Mouse (Mus musculus): ENCODE measurements at regions not wholly inside any gene's neighbourhood (a gene's known extent, or its start where the extent isn't known, plus 50 kb on each side); places are given as distances from the start of the nearest gene placed in this dataset.

DNA sequence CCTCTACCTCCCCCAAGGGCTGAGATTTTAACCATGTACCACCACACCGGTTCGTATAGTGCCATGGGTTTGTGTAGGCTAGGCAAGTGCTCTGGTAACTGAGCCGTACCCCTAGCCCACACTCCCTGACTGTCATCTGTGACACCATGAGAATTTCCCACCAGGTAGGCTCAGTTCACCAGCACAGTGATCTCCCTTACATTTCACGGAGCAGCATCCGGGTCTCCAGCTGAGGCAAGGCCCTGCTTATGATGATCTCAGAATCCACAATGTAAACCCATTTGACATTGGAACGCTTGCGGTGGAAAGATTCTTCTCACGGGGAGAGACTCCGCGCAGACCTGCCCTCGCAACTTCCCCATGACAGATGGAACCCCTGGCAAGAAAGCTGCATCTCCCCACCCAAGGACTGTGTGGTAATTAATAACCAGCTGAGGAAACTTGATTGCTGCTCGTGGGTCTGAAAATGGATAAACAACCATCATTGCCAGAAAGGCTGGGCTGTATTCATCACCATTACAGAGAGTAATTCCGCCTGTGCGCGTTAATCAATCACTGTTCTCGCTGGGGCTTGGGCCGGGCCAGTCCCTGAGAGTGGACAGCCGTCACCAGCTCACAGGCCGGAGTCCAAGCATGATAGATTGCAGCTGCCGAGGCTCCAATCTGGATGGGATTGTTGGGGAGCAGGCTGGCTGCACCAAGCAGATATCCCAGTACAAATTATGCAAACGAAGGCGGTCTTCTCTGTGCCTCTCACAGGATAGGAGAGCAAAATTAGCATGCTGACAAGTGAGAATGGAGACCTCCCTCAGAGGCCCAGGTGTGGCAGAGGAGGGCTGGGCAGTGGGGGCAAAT, 492.3 kb downstream of the Fam19a5 start:
- DNase-seq, result no peak

DNA sequence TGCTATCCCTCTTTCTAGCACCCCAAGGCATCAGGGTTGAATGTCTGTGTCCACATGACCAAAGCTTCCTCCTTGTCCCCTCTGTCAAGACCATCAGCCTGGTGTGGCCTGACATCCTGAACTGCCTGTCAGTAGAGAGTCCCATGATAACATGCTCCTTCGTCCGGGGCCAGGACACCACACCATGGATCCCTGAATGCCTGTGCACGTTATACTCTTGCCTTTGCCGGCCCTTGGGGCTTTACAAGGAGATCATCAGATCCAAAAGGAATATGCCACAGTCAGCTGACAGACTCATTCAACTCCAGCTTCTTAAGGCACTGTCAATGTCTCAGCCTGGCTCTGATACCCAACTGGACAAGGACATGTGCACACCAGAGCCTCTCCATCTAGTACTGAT, 493.5 kb downstream of the Fam19a5 start:
- DNase-seq, result no peak

DNA sequence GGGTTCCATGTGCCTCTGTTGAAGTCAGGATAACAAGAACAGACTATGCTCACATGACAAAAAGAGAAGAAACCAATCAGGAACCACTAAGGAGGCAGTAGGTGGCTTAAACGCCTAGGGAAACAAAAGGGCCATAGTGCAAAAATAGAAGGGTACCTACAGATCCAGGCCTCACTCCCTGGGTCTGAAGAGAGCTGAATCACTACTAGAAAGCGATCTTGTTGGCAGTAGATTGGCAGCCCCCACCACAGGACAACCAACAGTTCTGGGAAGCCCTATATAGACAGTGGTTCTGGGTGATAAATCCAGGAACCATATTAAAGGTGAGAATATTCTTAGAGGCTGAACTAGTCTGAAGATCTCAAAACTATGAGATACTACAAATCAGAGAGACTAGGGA, 498.7 kb downstream of the Fam19a5 start:
- no peak for DNase-seq

DNA sequence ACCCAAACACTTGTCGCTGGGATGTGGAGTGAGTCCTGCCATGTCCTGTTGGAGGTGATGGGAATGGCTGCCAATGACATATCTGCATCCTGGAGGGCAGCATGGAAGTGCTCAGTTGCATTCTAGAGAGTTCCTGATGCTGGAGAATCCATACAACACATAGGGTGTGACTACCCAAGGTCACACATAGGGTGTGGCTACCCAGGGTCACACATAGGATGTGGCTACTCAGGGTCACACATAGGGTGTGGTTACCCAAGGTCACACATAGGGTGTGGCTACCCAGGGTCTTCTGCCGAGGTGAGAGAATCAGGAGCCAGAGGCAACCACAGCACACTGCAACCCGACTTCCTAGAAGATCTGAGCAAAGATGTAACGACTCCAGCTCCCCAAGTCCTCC, 514.0 kb downstream of the Fam19a5 start:
- DNase-seq, result no peak

DNA sequence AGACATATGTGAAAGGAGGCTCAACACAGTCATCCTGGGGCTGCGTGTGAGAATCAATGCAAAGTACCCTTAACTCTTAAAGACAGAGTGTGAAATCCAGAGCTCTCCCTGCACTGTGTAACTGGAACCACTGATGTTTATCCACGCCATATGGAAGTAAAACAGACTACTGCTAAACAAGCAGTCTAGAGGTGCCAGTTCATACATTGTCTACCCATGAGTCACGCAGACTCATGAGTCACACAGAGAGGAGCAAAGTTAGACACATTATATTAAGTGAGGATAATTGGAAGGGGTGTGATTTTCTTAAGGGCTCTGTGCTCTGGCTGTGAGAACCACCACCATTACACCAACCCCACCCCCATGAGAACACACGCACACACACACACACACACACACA, 516.8 kb downstream of the Fam19a5 start:
- no peak for DNase-seq

DNA sequence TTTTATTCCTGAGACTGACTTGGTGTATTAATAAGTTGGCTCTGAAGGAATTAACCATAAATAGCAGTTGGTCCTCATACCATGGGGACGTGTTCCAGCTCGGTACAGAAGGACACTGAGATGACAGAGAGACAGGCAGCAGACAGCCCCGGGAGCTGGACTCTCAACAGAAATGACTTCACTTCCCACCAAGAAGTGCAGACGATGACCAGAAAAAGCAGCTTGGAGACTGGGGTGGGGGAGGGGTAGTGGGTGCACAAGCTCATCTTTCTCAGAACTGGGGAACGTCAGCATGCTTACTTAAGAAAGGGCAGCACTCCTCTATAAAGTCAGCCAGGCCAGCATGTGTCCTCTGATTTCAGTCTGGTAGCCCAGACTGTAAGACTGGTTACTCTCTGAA, 518.9 kb downstream of the Fam19a5 start:
- DNase-seq, result no peak

DNA sequence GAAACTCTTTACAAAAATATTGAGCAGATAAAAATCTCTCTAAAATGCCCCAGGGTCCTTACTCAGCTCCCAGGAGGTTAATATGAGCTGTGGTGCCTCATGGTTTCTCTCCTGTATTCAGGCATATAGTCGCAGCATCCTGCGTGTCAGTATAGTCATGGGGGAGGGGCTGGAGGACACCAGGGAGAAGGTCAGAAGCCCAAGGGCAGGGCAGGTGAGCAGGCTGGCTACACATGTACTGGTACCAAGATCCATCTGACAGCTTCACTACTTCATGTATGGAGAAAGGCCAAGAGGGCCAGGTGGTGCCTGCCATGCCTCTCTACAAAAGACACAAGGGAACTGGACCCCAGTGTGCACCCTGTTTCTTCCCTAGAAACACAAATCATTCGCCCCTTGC, 524.4 kb downstream of the Fam19a5 start:
- DNase-seq, result no peak

DNA sequence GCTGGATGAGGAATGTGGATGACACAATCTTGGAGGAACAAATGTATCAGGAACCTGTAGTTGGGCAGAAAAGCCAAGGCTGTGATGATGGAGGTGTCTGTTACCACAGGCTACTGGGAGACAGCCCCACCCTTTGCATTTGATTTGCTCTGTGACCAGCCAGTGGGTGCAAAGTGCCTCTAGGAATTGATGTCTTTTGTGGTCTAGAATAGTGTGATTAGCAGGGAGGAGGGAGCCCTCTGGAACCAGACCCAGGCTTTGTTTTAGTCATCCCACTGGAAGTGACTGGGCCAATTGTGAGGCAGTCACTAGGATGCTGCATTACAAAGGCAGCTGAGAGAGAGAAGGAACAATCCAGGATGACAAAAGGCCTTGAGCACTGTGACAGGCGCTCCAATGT, 527.4 kb upstream of the Zdhhc25 start:
- no peak for DNase-seq

DNA sequence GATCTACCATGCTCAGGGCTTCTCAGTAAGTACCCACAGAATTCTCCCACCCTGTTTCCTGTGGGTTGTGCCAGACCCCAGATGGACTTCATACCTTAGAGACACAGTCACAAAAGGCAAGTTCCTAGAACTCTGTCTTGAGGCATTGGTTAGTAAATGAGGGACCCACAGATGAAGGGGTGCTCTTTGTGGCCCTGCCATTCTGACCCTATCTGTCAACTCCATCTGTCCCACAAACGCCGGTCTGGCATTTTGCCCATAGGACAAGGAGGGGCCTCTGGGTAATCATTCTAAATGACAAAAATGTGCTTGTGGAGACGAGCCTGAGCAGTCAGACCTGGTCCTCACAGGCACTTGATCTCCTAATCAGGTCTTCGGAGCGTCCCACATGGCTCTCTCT, 516.2 kb upstream of the Zdhhc25 start:
- DNase-seq, result no peak

DNA sequence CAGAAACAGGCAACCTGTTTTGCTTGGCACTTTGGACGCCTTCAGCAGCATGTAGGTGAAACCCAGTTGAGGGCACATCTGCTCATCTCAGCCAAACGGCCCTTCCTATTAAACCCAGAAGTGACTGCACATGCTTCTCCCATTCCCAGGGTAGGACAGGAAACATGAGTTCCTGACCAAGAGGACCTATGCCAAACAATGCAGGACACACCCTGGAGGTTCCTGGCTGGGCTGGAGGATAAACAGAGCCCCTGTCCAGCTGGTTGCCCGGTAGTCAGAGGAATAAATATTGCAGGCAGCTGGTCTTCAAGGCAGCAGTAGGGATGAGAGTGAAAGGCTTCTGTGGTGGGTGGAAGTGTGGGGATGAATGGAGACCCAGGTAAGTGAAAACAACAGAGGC, 514.5 kb upstream of the Zdhhc25 start:
- DNase-seq, result no peak

DNA sequence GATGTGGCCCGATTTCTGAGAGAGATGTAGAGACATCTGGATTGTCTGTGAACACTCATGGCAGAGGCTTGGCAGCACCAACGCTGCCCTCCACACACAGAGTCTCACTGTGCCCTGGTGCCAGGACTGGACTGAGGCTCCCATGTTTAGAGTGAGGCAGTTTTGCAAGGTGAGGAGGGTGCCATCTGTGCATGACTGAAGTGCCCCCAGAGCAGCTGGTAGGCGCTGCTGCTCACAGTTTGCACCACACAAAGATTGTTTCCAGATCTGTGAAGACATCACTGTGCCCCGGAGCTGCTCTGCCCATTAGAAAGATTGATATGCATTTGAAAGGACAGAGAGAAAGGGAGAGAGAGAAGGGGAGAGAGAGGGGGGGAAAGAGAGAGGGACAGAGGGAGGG, 510.6 kb upstream of the Zdhhc25 start:
- DNase-seq, result no peak

DNA sequence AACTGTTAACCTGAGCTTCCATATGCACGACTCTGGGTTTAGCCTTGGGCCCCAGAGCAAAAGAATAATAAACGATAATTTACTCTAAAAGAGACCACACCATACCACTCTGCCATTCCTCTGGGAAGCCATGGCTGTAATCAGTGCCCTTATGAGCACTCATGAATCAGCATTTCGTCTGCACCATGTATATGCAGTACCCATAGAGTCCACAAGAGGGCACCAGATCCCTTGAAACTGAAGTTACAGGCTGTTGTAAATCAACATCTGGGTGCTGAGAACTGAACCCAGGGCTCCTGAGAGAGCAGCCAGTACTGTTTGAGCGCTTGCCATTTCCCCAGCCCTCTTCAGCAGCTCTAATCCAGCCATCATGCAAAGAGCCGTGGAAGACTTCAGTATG, 508.7 kb upstream of the Zdhhc25 start:
- DNase-seq, result no peak

DNA sequence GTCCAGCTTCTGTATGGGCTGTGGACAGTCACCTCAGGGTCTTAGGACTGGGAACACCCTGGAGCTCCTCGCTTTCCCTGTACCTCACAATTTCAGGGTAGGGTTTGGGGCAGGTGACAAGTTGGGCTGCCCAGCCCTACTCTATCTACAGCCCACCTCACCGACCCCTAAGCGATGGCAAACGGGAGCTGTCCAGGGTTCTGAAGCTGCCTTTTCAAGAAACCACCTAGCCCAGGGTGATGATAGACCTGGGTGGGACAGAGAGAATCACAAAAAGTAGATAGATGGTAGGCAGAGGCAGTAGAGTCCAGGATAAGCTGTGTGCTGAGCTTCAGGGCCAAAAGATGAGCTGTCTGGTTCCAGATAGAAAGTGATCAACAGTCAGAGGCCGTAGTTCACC, 479.7 kb upstream of the Zdhhc25 start:
- no peak for DNase-seq

DNA sequence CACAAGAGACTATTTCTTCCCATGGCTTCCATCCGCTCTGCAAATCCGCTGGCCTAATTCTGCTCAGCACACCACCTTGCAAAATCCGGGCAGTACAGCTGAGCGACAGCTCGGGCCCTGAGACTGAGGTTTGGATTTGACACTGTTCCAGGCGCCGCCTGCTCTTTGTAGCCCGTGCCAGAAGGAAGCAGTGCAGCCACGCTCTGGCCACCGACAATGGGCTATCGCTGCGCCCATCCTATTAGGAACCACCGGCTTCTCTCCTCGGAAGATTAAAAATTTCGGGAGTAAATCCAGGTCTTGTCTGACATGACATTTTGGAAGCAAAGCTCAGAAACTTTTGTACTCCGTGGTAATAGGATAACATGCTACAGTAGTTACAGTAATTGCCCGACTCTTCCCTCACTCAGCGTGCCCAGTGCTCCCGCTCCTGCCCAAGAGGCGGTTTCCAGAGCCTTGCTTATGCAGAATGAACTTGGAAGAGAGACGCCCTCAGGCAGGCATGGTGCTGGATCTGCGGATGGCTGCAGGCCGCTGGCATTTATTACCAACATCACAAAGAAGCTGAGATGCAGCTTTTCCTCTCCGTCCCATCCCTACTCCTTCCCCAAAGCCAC, 476.1 kb upstream of the Zdhhc25 start:
- DNase-seq, result peak; percentile 52

DNA sequence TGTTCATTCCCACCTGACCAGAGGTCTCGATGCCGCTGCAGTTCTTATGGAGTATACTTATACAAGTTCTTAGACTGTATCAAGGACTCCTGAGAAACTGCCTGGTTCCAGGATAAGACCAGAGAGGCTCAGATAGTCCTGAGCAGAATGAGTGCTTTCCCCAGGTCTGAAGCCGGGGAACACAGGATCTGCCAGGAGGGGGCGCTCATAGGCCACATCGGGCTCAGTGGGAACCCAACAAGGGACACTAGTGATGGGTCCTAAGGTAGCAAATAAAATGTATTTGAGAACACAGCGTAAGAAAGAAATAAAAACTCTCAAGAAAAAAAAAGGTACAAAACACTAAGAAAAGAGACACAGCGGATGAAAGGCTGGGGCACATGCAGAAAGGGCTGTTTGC, 454.0 kb upstream of the Zdhhc25 start:
- peak; percentile 46 for DNase-seq

DNA sequence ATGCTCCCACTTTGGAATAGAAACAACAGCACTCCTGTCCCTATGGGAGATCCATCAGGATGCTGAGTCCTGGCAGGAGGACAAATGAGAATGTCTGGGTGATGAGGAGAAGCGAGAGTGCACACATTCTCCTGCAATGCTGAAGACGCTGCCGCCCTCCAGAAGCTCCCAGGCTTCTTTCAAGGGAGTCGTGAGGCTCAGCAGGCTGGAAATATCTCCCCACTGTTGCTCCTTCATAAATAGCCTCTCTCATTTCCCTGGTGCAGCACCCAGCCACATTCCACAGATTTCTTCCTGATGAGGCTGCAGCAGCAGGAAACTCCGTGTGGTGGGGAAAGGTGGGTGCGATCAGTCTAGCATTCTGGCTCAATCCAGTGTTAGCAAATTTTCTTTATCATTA, 448.9 kb upstream of the Zdhhc25 start:
- no peak for DNase-seq

DNA sequence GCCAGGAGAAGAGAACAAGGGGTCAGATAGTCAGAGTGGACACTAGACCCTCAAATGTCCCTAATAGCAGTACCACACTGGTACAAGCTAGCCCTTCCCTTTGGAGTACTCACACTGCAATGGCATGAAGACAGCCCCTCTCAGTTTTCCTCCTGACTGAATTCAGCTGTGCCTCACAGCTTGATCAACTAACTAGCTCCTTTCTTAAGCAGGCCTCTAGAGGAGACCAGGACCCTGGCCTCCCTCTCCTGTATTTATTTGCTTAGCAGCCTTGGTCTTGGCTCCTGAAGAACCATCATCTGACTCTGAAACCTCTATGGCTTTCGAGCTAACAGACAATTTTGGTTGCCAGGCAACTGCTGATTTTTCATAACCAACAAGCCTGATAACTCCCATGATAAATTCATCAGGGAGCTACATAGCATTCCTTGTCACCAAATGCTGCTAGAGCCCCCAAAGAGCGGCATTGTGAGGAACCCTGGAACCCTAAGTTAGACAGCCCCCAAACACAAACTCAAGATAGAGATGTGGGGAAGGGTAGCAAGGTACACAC, 440.4 kb upstream of the Zdhhc25 start:
- no peak for DNase-seq

DNA sequence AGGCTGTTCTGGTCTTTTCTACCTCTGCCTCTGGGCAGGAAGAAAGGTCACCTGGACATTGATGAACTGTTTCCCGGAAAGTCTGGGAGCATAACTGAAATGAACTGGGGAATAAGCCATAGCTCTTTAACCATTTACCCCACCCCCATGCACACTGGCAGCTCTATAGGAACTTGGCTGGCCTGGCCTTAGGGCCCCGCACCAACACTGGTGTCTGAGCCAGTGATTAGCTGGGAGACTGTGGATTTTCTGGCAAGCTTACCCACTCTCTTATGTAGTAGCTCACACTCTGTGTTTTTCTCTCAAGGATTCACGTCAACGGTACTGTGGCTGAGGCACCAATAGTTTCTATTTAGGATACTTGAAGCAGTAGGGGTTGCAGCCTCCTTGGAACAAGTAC, 439.8 kb upstream of the Zdhhc25 start:
- DNase-seq, result no peak

DNA sequence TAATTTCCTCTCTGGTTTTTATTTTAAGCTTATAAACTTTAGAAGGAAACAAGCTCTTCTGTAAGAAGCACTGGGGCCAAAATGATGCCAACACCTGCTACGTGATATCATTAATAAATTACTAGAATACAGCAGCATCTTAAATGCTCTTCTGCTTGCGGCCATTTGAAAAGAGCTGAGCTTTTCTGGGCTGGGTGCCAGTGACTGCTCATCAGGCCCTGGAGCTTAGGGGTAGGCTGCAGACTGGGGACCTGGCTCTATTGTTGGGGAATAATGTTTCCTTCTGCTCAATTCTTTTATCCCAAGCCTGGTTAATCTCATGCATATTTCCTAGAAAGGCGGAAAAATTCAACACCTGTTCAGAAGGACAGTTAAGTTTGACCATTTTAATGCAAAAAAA, 436.7 kb upstream of the Zdhhc25 start:
- no peak for DNase-seq

DNA sequence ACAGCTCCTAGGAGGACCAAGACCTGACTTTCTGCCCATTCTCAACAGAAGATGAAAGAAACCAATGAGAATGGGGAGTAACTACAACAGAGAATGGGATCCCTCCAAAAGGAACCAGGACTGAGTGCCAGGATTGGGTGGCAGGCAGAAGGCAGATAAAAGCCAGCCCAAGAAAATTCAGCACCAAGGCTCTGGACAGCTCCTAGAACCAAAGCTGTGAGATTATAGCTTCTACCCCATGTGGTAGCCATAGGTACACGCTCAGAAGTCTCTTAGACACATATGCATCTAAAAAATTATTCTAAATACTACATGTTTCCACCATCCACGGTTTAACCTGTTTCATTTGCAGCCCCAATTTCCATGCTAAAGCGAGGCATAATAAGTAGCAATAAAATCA, 425.8 kb upstream of the Zdhhc25 start:
- DNase-seq, result no peak

DNA sequence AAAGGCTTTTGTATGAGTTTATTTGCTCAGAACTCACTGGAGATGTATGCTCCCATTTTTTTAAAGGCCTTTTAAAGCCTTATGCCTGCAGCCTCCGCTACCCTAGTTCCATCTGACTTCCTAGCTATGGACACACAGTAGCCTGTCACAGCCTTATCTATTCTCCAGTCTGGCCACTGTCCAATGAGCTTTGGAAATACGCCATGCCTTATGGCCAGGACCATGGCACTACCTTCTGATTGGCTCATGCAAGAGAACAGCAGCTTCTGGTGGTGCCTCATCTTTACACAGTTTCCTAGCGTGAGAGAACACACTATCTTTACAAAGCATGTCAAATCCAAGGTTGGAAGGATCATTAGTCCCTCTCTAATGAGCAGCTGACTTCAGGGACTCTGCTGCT, 424.1 kb upstream of the Zdhhc25 start:
- DNase-seq, result peak; percentile 9

DNA sequence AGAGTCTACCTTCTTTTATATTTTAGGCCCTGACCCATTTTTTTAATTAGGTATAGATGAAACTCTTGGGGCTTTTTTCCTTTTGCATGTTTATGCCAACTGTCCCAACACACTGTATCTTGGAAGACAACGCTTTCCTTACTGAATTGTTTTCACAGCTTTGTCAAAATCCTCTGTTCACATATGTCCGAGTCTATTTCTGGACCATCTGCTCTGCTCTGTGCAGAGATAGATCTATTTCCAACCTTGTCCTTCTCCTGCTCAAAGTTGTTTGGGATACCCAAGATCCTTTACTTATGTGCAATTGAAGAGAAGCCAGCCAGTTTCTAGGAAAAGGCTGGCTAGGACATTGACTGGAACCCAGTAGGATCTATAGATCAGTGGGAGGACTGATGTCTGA, 403.6 kb upstream of the Zdhhc25 start:
- no peak for DNase-seq

DNA sequence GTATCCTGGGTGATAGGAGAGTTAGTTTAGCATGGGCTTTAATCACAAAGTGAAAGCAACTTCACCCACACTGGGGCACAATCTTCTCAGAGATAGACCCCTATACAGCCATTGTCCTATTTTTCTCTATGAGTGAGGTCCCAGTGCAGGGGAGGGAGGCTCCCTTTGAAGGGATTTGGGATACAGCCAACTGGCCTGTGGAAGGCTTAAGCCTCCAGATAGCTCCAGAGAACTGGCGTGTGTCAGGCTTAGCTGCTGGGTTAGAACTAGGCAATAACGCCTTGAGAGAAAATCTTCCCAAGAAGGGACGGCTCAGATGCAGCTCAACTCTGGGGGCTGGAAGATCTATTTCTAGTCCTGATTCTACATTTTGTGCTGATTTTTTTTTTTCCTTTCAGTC, 397.4 kb upstream of the Zdhhc25 start:
- DNase-seq, result no peak

DNA sequence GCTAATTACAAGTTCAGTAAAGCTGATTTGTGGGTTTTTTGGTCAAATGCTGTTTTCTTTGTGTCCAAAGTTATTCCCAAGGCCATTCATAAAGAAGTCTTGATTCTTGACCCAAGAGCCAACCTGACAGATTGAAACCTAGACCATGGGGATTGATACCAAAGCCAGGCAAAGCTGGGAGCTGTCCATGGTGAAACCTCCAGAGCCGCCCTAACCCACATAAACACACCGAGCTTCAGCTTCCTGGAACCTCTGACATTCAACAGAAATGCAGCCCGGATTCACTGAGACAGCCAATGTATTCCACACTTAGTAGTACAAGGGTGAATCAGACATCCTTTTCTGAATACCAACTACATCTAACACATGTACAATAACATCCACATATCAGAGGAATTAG, 386.7 kb upstream of the Zdhhc25 start:
- no peak for DNase-seq

DNA sequence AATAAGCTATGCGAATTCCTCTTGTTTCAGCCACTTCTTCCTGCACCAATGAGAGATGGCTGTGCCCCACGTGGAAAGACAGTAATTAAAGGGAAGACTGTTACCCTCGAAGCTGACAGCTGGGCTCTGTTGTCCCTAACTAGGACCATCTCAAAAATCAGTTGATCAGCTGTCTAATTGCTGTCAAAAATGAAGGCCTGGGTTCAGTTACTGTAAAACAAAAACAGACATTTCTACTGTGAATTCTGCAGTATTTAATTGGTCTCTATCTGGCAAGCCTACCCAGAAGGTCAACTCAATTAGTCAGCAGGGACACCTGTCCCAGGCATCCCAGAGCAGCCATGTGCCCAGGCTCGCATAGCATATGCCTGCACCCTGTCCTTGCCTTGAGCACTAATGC, 385.8 kb upstream of the Zdhhc25 start:
- DNase-seq, result no peak

Data from cerebellum, adult 11-12 months (tissue).